Mouse (Mus musculus) midbrain, embryonic 14.5 days (tissue): ENCODE data around the gene Nceh1. TPM values are rescaled to one million over a fixed set of nuclear protein-coding genes. Genes with fewer than 3 reads are reported as not detected.

Source experiments
- ATAC-seq: fragments of 200-750 bp; cut with Nextera tagmentation; 2 replicates; pipeline ENCODE4 v1.8.0; 2017; ENCODE audit warnings: moderate number of reproducible peaks, moderate library complexity; ENCODE audit not compliant: low FRiP score, low TSS enrichment
- DNase-seq: peaks from one replicate; pipeline ENCODE4 v3.0.0-alpha.2; 2015
- H3K27ac ChIP-seq: fragments of 300-500 bp; sonication (generic); replicated peaks from 2 replicates; pipeline ENCODE4 v1.5.1; 2014; ENCODE audit warnings: mild to moderate bottlenecking, low read depth, low read length, moderate library complexity
- H3K27me3 ChIP-seq: fragments of 300-500 bp; sonication (generic); 2 replicates; pipeline ENCODE4 v1.6.1; 2014; ENCODE audit warnings: low read length, control low read depth, mixed read lengths; ENCODE audit not compliant: control insufficient read depth, insufficient read depth
- H3K36me3 ChIP-seq: fragments of 300-500 bp; sonication (generic); 2 replicates; pipeline ENCODE4 v1.6.1; 2014; ENCODE audit warnings: low read length, control low read depth; ENCODE audit not compliant: control insufficient read depth, insufficient read depth
- H3K4me1 ChIP-seq: fragments of 300-500 bp; sonication (generic); 2 replicates; pipeline ENCODE4 v1.6.1; 2014; ENCODE audit warnings: mild to moderate bottlenecking, antibody characterized with exemption, low read length, control low read depth; ENCODE audit not compliant: control insufficient read depth, insufficient read depth
- H3K4me2 ChIP-seq: fragments of 300-500 bp; sonication (generic); 2 replicates; pipeline ENCODE4 v1.6.1; 2014; ENCODE audit warnings: mild to moderate bottlenecking, low read length, moderate library complexity
- H3K4me3 ChIP-seq: fragments of 300-500 bp; sonication (generic); replicated peaks from 2 replicates; pipeline ENCODE4 v1.5.1; 2014; ENCODE audit warnings: low read depth, low read length
- H3K9ac ChIP-seq: fragments of 300-500 bp; sonication (generic); replicated peaks from 2 replicates; pipeline ENCODE4 v1.6.1; 2014; ENCODE audit warnings: mild to moderate bottlenecking, low read length, moderate library complexity
- H3K9me3 ChIP-seq: fragments of 300-500 bp; sonication (generic); 2 replicates; pipeline ENCODE4 v1.6.1; 2016; ENCODE audit warnings: low read length, control low read depth, mixed read lengths; ENCODE audit not compliant: control insufficient read depth
- WGBS: fragments of 180-500 bp; shearing (Covaris S2); extraction: QIAGEN DNeasy Blood & Tissue Kit; methylation state at CpG from one replicate; pipeline ENCODE4 v1.1.7; 2014; 5-methylcytosine and 5-hydroxymethylcytosine counted together
- polyA plus RNA-seq: library from polyadenylated mRNA; unstranded; fragments of >200 nt; fragmentation: Nextera tagmentation; extraction: Ambion mirVana; gene quantifications from 2 replicates; pipeline ENCODE4 v1.2.1, GENCODE M21; 2014

The Nceh1 gene
- polyA plus RNA-seq, 1 experiment from 2014 or later = 8.9 TPM

DNA sequence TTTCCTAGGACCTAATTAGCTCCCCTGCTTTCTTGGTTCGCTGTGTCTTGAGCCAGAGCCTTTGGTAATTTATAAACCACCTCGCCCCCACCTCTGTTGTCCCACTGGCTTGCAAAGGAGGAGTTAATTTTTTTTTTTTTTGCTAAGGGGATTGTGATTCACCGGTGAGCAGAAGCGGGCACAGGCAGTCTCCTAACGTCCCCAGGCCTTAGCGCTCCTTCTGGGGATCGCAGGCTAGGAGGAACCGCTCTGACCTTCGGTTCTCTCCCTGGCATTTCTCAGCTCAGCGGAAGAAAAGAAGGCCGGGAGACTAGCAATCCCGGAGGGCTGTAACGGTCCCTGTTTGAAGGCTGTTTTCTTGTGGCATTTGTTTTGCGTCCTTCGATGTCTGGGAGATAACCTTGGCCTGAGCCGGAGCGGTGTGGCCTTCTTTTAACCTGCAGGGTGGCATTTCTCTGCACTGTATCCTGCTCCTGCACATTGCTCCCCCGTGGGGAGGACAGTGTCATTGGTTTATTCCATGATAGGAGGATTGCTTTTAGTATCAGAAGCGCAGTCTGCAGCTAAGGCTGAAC, 923 bp downstream of the Nceh1 start:
- DNase-seq = peak; percentile 54
- Histone ChIP-seq H3K27me3 (no peaks in the 10 kb centered on the region), H3K9me3 (no peaks in the 10 kb centered on the region), H3K27ac (0 out of 2 replicates have a peak overlapping the region, but pooled peaks have one; percentile 13), H3K4me1 (no peaks in the 10 kb centered on the region), H3K9ac (peak overlapping the region; percentile 61), H3K4me2 (peak overlapping the region; percentile 93), H3K4me3 (peak overlapping the region; percentile 66), H3K36me3 (no peaks in the 10 kb centered on the region)
- no peak for ATAC-seq
- WGBS = 10% methylated on average over 19 of the region's 19 CpGs

DNA sequence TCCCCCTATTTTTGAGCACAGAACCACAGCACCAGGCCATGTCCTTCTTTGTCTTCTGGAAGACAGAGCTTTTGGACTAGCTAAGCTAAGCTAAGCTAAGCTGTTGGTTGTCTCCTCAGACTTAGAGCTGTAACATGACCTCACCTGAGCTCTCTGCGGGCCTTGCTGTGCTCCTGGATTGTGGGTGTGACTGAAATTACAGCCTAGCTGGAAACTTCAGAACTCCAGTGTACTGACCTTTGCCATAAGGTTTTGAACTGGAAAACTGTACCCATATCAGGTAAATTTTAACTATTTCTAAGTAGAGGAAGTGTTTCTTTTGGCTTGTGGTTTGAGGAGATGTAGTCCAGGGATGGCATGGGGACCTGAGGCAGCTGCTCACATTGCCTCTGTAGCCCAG, 5.6 kb downstream of the Nceh1 start:
- no peaks in the 10 kb centered on the region for H3K27me3 ChIP-seq
- DNase-seq = no peak
- ATAC-seq = no peak
- no peaks in the 10 kb centered on the region for H3K4me1 ChIP-seq
- no peaks in the 10 kb centered on the region for H3K9me3 ChIP-seq
- no peak overlapping the region for H3K4me2 ChIP-seq
- no peak overlapping the region for H3K27ac ChIP-seq
- 90% methylated on average over 1 of the region's 1 CpGs for whole genome bisulfite sequencing
- no peak overlapping the region for H3K9ac ChIP-seq
- no peak overlapping the region for H3K4me3 ChIP-seq
- H3K36me3 ChIP-seq = no peaks in the 10 kb centered on the region

DNA sequence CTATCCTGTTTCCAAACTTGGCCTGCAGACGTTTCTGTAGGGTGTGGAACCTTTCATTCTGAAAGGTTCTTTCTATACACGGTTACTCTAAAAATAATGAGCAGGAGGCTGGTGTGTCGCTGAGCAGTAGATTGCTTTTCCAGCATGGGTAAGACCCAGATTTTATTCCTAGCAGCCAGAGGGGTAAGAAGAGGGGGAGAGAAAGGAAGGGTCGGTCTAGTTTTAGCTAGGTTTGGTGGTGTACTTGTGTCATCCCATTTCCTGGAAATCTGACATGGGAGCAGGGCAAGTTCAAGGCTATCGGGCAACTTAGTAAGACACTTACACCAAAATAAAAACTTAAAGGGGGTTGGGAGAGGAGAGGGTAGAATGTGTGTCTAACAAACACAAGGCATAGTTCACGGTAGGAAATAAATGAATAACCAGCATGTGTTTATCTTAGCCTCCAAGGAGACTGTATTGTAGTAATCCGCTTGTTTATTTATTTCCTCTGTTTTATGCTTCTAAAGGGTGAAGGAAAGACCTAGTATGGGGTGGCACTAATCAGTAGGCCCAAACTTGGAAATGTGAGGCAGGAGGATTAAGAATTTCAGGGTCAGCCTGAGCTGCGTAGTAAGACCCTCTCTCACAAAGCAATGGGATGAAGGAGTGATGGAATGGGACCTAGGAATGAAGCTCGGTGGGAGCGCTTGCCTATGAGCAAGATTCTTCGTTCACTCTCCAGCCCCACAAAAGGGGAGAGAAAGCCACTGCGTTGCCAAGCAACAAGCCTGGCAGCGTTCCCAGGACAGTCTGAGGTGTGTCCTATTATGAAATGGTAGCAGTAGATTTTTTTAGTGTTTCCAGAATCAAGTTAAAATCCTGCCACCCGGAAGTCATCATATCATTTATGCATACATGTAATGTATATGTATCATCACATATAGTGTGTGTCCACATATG, 6.8 kb downstream of the Nceh1 start:
- Histone ChIP-seq H3K9ac (no peak overlapping the region), H3K4me3 (no peak overlapping the region), H3K27ac (no peak overlapping the region), H3K27me3 (no peaks in the 10 kb centered on the region), H3K36me3 (no peaks in the 10 kb centered on the region), H3K9me3 (no peaks in the 10 kb centered on the region), H3K4me2 (no peak overlapping the region), H3K4me1 (no peaks in the 10 kb centered on the region)
- WGBS = 60% methylated on average over 14 of the region's 14 CpGs
- ATAC-seq (peak; percentile 29; the same call in 1 of the 2 replicates), DNase-seq (peak; percentile 77)

DNA sequence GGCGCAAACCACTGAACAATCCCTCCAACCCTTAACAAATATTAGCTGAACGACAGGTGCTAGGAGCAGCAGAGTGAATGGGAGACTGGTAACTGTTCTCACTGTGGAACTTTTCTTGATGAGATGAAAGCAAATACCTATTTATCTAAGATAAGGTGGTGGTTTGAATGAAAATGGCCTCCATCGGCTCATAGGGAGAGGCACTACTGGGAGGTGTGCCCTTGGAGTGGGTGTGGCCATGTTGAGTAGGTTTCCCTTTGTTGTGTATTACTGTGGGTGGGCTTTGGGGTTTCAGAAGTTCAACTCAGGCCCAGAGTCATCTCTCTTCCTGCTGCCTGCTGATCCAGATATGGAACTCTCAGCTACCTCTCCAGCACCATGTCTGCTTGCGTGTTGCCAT, 8.1 kb downstream of the Nceh1 start:
- 96% methylated on average over 4 of the region's 4 CpGs for WGBS
- no peak overlapping the region for H3K27ac ChIP-seq
- no peak overlapping the region for H3K4me3 ChIP-seq
- no peak overlapping the region for H3K9ac ChIP-seq
- no peaks in the 10 kb centered on the region for H3K36me3 ChIP-seq
- H3K4me2 ChIP-seq = no peak overlapping the region
- no peak for DNase-seq
- H3K27me3 ChIP-seq = no peaks in the 10 kb centered on the region
- no peak for ATAC-seq
- no peaks in the 10 kb centered on the region for H3K9me3 ChIP-seq
- no peaks in the 10 kb centered on the region for H3K4me1 ChIP-seq

DNA sequence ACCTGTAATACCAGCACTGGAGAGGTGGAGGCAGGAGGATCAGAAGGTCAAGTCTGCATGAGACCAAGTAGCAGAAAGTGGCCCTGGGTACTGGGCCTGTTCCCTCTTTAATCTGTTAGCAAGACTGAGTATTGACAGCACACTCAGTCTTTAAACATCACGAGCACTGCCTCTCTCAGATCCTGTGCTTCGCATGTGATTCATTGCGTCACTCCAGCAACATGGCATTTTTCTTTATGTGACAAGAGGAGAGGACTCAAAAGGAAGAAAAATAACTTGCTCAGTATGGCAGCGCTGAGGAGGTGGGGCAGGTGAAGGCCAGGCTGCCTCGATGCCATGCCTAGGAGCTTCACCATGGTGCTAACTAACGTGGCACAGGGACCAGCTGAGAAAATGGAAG, 9.1 kb downstream of the Nceh1 start:
- no peak overlapping the region for H3K4me3 ChIP-seq
- no peak overlapping the region for H3K4me2 ChIP-seq
- no peak overlapping the region for H3K27ac ChIP-seq
- no peak for DNase-seq
- ATAC-seq = no peak
- H3K27me3 ChIP-seq = no peaks in the 10 kb centered on the region
- H3K4me1 ChIP-seq = no peaks in the 10 kb centered on the region
- no peaks in the 10 kb centered on the region for H3K9me3 ChIP-seq
- no peak overlapping the region for H3K9ac ChIP-seq
- WGBS = 89% methylated on average over 6 of the region's 6 CpGs
- no peaks in the 10 kb centered on the region for H3K36me3 ChIP-seq

DNA sequence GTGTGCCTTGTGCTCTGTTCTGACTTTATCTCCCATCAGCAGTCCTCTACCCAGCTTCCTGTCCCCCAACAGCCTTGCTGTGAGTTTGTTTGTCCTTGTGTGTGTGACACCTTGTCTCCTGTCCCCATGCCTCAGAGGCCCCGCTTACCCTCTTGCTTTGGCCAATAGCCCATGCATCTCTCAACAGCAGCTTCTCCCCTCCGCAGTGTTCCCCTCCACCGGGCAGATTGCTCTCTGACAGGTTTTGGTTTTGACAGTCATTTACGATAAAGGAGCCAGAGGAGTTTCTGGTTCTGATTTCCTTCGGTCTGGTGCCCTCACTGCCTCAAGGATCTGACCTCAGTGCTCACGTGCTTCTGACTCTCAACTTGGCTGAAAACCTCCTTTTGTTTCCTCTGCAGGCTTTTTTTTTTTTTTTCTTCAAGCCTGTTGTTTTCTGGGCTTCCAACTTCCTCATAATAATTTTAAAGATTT, 11.1 kb downstream of the Nceh1 start:
- ATAC-seq (no peak), DNase-seq (no peak)

DNA sequence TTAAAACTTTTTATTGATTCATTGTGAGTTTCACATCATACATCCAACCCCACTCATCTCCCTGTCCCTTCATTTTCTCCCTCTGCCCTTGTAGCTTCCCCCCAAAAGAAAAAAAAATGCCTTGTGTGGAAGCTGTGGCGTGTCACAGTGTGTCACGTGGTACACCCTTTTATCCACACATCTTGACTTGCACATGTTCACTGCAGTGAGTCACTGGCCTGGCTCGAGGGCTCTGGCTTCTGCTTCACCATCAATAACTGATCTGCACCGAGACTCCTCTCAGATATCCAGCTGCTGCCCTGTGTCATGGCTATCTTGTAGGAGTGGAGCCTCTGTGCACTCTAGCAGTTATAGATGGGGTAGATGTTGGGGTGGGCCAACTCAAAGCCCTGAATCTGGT, 12.4 kb downstream of the Nceh1 start:
- Histone ChIP-seq H3K27me3 (no peaks in the 10 kb centered on the region), H3K9me3 (no peaks in the 10 kb centered on the region), H3K27ac (no peak overlapping the region), H3K4me1 (no peaks in the 10 kb centered on the region), H3K4me3 (no peak overlapping the region), H3K36me3 (no peaks in the 10 kb centered on the region), H3K9ac (no peak overlapping the region), H3K4me2 (no peak overlapping the region)
- 88% methylated on average over 4 of the region's 4 CpGs for WGBS
- DNase-seq (no peak), ATAC-seq (no peak)

More for the DNA sequence above, 11.1 kb downstream of the Nceh1 start:
- Histone ChIP-seq H3K4me2 (no peak overlapping the region), H3K4me3 (no peak overlapping the region), H3K27ac (no peak overlapping the region), H3K4me1 (no peaks in the 10 kb centered on the region), H3K27me3 (no peaks in the 10 kb centered on the region), H3K36me3 (no peaks in the 10 kb centered on the region), H3K9ac (no peak overlapping the region), H3K9me3 (no peaks in the 10 kb centered on the region)
- WGBS = 74% methylated on average over 6 of the region's 6 CpGs

DNA sequence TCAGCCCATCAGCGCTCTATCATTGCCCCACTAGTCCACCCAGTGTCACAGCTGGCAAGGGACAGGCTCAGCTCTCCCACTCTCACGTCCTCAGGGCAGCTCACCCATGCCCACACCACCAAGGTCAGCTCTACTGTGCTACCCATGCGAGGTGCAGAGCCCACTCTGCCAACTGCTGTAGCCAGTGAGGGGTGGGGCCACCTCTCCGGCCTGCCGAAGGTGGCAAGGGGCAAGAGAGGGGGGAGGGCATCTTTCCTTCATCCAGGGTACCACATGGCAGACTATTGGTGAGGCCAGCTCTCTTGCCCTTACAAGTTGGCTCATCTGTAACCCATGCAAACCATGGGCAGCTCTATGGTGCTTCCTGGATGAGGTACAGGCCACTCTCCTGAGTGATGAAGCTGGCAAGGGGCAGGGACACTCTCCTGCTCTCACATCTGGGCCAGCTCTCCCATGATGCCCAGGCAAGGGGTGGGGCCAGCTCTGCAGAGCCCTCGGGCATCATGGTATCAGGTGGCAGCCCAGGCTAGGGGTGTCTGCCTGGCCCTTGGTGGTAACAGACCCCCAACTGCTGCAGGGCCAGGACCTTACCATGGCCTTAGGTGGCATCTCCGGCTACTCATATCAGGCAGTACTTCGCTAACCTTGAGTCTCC, 12.9 kb downstream of the Nceh1 start:
- Histone ChIP-seq H3K27ac (no peak overlapping the region), H3K27me3 (no peaks in the 10 kb centered on the region), H3K4me3 (no peak overlapping the region), H3K4me2 (no peak overlapping the region), H3K4me1 (no peaks in the 10 kb centered on the region), H3K9ac (no peak overlapping the region), H3K36me3 (no peaks in the 10 kb centered on the region), H3K9me3 (no peaks in the 10 kb centered on the region)
- ATAC-seq (peak; percentile 18; the same call in 1 of the 2 replicates), DNase-seq (no peak)
- WGBS = 92% methylated on average over 8 of the region's 8 CpGs
